Mouse (Mus musculus) kidney, postnatal 0 days (tissue): ENCODE results near the gene Plekhb2. TPM values are rescaled to one million over a fixed set of nuclear protein-coding genes. Genes with fewer than 3 reads are reported as not detected.

Source experiments
- ATAC-seq: fragments of 200-750 bp; cut with Nextera tagmentation; replicated peaks from 2 replicates; pipeline ENCODE4 v1.8.0; 2017; ENCODE audit warnings: low read depth, moderate number of reproducible peaks, moderate TSS enrichment, moderate library complexity; ENCODE audit not compliant: low FRiP score
- DNase-seq: peaks from one replicate; pipeline ENCODE4 v3.0.0-alpha.2; 2016; ENCODE audit warnings: low spot score
- H3K27ac ChIP-seq: fragments of 300-500 bp; sonication (generic); 2 replicates; pipeline ENCODE4 v1.5.1; 2014; ENCODE audit warnings: mild to moderate bottlenecking
- H3K27me3 ChIP-seq: fragments of 300-500 bp; sonication (generic); 2 replicates; pipeline ENCODE4 v1.6.1; 2014; ENCODE audit warnings: low read length, mixed read lengths; ENCODE audit not compliant: insufficient read depth
- H3K36me3 ChIP-seq: fragments of 300-500 bp; sonication (generic); 2 replicates; pipeline ENCODE4 v1.6.1; 2014; ENCODE audit warnings: low read length, mixed read lengths; ENCODE audit not compliant: insufficient read depth
- H3K4me1 ChIP-seq: fragments of 300-500 bp; sonication (generic); replicated peaks from 2 replicates; pipeline ENCODE4 v1.6.1; 2014; ENCODE audit warnings: antibody characterized with exemption, low read length, mixed read lengths; ENCODE audit not compliant: insufficient read depth
- H3K4me2 ChIP-seq: fragments of 300-500 bp; sonication (generic); 2 replicates; pipeline ENCODE4 v1.6.1; 2014; ENCODE audit warnings: mild to moderate bottlenecking, low read length, moderate library complexity, mixed read lengths
- H3K4me3 ChIP-seq: fragments of 300-500 bp; sonication (generic); replicated peaks from 2 replicates; pipeline ENCODE4 v1.5.1; 2014; ENCODE audit warnings: low read depth, low read length
- H3K9ac ChIP-seq: fragments of 300-500 bp; sonication (generic); 2 replicates; pipeline ENCODE4 v1.6.1; 2014; ENCODE audit warnings: low read depth, low read length
- H3K9me3 ChIP-seq: fragments of 300-500 bp; sonication (generic); replicated peaks from 2 replicates; pipeline ENCODE4 v1.6.1; 2016; ENCODE audit warnings: low read length, inconsistent platforms, mixed read lengths
- CTCF ChIP-seq: IDR thresholded peaks from 2 replicates; pipeline ENCODE4 v1.5.1; 2016; ENCODE audit warnings: antibody characterized with exemption, low read depth, mild to moderate bottlenecking, moderate library complexity
- WGBS: fragments of 180-500 bp; shearing (Covaris S2); extraction: QIAGEN DNeasy Blood & Tissue Kit; methylation state at CpG from one replicate; pipeline ENCODE4 v1.1.7; 2014; 5-methylcytosine and 5-hydroxymethylcytosine counted together
- polyA plus RNA-seq: library from polyadenylated mRNA; unstranded; fragments of >200 nt; fragmentation: Nextera tagmentation; extraction: Ambion mirVana; gene quantifications from 2 replicates; pipeline ENCODE4 v1.2.1, GENCODE M21; 2015

The Plekhb2 gene
- polyA plus RNA-seq, 1 experiment from 2014 or later, result 61.2 TPM

DNA sequence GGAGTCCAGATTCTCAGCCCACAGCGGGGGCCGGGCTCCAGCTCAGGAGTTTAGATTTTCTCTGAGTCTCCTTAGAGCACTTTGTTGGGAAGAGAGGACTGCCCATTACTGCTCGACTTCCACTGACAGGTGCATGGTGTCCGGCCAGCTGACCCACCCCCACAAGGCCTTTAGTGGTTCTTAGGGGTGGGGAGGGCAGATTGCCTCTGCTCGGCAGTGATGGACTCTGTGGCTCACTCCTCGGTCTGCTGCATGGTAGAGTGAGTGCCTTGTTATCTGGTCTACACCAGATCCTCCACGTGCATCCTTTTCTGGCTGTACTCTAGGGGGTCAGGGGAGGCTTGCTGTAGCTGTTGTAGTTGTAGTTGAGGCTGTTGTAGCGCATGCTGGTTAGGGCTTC lies 18.6 kb downstream of the Plekhb2 start:
- no peak for TF ChIP-seq CTCF
- no peak overlapping the region for H3K27ac ChIP-seq
- ATAC-seq (no peak), DNase-seq (no peak)
- no peaks in the 10 kb centered on the region for H3K36me3 ChIP-seq
- no peaks in the 10 kb centered on the region for H3K27me3 ChIP-seq
- H3K4me3 ChIP-seq, result no peak overlapping the region
- H3K9ac ChIP-seq, result no peak overlapping the region
- H3K4me1 ChIP-seq, result no peaks in the 10 kb centered on the region
- WGBS, result 86% methylated on average over 8 of the region's 8 CpGs
- H3K4me2 ChIP-seq, result no peak overlapping the region
- H3K9me3 ChIP-seq, result no peaks in the 10 kb centered on the region

DNA sequence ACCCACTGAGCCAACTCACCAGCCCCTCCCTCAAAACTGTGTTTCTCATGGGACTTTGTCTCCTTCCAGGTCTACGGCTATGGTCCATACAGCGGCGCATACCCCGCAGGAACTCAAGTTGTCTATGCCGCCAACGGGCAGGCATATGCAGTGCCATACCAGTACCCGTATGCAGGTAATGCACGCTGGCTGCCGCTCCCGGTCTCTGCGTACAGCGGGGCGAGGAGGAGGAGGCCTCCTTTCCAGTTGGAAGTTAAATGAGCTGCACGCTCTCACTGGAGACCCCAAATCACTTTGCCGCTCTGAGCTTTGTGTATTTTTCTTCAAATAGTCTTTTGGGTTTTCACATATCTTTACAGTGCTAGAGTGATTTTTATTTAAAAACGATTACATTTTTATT lies 19.5 kb downstream of the Plekhb2 start:
- DNase-seq, result no peak
- Histone ChIP-seq H3K4me2 (no peak overlapping the region), H3K27ac (no peak overlapping the region), H3K27me3 (no peaks in the 10 kb centered on the region), H3K36me3 (no peaks in the 10 kb centered on the region), H3K9me3 (no peaks in the 10 kb centered on the region), H3K9ac (no peak overlapping the region), H3K4me3 (no peak overlapping the region), H3K4me1 (no peaks in the 10 kb centered on the region)
- no peak for ATAC-seq
- TF ChIP-seq CTCF, result no peak
- 96% methylated on average over 16 of the region's 16 CpGs for WGBS

DNA sequence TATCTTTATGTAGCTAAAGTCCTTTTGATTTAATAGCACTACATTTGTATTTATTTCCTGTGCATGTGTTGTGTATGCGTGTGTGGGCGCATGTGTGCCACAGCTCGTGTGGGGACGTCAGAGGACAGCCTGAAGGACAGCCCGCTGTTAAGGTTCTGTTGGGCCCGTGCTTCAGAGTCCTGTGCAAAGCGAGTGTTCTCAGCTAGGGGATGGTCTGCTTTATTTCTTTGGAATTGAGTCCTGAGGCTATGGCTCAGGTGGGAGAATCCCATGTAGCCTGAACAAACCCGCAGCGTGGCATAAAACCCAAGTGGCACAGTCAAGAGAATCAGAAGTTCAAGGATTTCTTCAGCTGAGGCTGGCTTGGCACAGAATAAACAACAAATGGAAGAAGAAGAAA lies 21.4 kb downstream of the Plekhb2 start:
- WGBS, result 92% methylated on average over 9 of the region's 9 CpGs
- TF ChIP-seq CTCF, result no peak
- Histone ChIP-seq H3K4me3 (no peak overlapping the region), H3K27me3 (no peaks in the 10 kb centered on the region), H3K4me2 (no peak overlapping the region), H3K9ac (no peak overlapping the region), H3K9me3 (no peaks in the 10 kb centered on the region), H3K27ac (no peak overlapping the region), H3K36me3 (0 out of 2 replicates have a peak, but pooled peaks cover under 1% of the 10 kb centered on the region), H3K4me1 (no peaks in the 10 kb centered on the region)
- ATAC-seq, result no peak
- DNase-seq, result no peak

DNA sequence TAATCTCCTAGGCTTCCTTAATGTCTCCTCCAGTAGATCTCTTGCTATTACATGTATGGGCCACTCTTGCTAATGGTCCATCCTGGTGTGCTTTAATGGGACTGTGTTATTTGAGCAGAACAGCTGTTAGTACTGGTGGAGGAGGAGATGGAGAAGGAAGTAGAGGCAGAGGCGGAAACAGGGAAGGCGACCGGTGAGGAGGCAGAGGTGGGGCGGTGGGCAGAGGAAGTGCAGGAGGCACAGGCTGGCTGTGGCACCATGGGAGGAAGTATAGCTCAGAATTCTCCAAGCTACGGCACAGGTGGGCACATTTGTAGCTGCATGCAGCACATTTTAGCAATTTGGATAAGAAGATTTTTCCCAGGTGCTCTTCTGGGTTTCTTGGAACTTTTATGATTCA lies 23.8 kb downstream of the Plekhb2 start:
- Histone ChIP-seq H3K27ac (no peak overlapping the region), H3K27me3 (no peaks in the 10 kb centered on the region), H3K4me1 (no peaks in the 10 kb centered on the region), H3K9ac (no peak overlapping the region), H3K36me3 (peaks cover 5% of the 10 kb centered on the region; the same call in 1 of the 2 replicates), H3K4me2 (no peak overlapping the region), H3K4me3 (no peak overlapping the region), H3K9me3 (no peaks in the 10 kb centered on the region)
- 79% methylated on average over 5 of the region's 5 CpGs for WGBS
- no peak for DNase-seq
- no peak for ATAC-seq
- no peak for TF ChIP-seq CTCF

DNA sequence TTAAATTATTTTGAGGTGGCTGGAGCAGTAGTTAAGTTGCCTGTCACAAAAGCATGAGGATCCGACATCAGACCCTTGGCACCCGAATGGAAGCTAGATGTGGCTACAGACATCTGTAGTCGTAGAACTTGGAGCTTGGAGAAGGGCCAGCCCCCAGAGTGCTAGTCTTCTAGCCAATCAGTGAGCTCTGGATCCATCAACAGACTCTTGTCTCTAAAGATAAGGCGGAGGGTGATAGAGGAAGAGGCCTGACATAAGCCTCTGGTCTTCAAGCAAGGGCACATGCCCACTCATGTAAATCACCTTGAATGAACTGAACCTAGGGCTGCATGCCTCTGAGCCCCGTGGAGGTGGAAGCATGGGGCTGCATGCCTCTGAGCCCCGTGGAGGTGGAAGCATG lies 29.8 kb downstream of the Plekhb2 start:
- Histone ChIP-seq H3K4me2 (no peak overlapping the region), H3K4me3 (no peak overlapping the region), H3K27ac (no peak overlapping the region), H3K9me3 (no peaks in the 10 kb centered on the region; the same call in 1 of the 2 replicates), H3K27me3 (no peaks in the 10 kb centered on the region), H3K36me3 (peaks cover 5% of the 10 kb centered on the region; the same call in 1 of the 2 replicates), H3K9ac (no peak overlapping the region), H3K4me1 (no peaks in the 10 kb centered on the region)
- no peak for DNase-seq
- ATAC-seq, result no peak
- no peak for TF ChIP-seq CTCF
- 80% methylated on average over 6 of the region's 6 CpGs for WGBS

DNA sequence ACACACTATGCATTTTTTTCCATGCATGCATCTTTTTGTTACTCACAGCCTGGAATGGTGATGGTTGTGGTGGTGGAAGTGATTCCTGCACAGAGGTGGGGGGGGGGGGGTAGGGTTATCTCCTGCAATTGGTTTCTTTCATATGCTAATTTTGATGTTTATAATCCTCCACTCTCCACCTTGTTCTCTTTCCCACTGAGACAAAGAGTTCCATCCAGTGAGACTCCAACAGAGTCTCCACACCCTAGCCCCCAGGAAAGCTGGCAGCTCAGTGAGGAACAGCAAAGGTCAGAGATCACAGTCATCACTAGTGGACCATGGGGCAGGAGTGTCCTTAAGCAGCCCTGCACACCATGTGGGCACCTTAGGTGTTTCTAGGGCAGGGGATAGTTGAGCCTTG lies 34.0 kb downstream of the Plekhb2 start:
- no peak for DNase-seq
- ATAC-seq, result no peak
- Histone ChIP-seq H3K9ac (no peak overlapping the region), H3K4me3 (no peak overlapping the region), H3K27me3 (no peaks in the 10 kb centered on the region), H3K36me3 (no peaks in the 10 kb centered on the region), H3K9me3 (no peaks in the 10 kb centered on the region; the same call in 1 of the 2 replicates), H3K4me1 (no peaks in the 10 kb centered on the region), H3K27ac (no peak overlapping the region), H3K4me2 (no peak overlapping the region)
- TF ChIP-seq CTCF, result no peak

DNA sequence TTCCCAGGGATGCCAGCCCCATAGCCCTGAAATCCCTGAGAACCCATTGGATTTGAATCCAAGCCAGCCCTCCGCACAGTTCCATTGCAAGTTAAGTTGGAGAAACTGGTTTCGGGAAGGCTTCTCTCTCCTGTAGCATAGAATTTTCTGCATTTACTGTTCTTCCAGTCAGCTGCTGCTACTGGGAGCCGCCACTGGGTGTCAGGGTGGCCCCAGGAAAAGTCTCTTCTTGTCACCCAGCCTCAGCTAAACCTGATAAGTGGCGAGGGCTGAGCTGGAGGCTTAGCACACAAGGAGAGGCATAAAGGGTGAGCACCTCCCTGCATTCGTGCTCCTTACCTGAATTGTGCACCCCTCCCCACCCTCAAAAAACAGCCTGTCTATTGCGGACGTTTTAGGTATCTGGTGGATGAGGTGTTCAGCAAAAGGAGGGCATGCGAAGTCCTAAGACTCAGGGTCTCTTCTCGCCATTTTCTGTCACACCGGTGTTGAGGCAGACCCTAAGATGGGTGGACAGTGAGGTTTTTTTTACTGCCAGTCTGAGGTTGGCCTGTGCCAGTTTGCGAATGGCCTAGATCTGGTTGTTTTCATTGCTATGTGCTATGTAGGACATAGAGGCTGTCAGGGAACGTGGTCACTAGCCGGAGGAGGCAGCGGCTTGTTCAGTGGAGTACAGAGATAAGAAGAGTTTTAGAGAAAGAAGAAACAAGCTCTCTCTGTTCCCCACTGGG lies 41.9 kb downstream of the Plekhb2 start:
- Histone ChIP-seq H3K4me3 (no peak overlapping the region), H3K27ac (no peak overlapping the region), H3K27me3 (no peaks in the 10 kb centered on the region), H3K4me2 (no peak overlapping the region), H3K9ac (no peak overlapping the region), H3K4me1 (no peaks in the 10 kb centered on the region), H3K9me3 (no peaks in the 10 kb centered on the region), H3K36me3 (no peaks in the 10 kb centered on the region)
- DNase-seq (peak; percentile 68), ATAC-seq (no peak)
- WGBS, result 53% methylated on average over 14 of the region's 14 CpGs
- peak; percentile 78 for TF ChIP-seq CTCF
